Mouse (Mus musculus): ENCODE measurements around the gene Lrr1. TPM values are rescaled to one million over a fixed set of nuclear protein-coding genes. Genes with fewer than 3 reads are reported as not detected.

The Lrr1 gene
- polyA plus RNA-seq, 1 experiment: 5.1 TPM

GRCm38 (mm10) chr12:69190522-69190921 is 21.9 kb downstream of the Lrr1 start:
- Histone ChIP-seq H3K36me3 (ENCODE audit: control insufficient read depth, insufficient read depth) (peaks cover 6% of the 10 kb centered on the region), H3K79me2 (ENCODE audit: control insufficient read depth, insufficient read depth) (peaks cover 44% of the 10 kb centered on the region), H3K4me3 (no peak overlapping the region), H3ac (ENCODE audit: control insufficient read depth, insufficient read length) (no peak overlapping the region), H3K27me3 (ENCODE audit: control insufficient read depth, insufficient read depth, insufficient read length) (no peaks in the 10 kb centered on the region), H3K4me2 (ENCODE audit: low read depth) (no peak overlapping the region)
- no peak for TF ChIP-seq TCF3 (IDR thresholded peaks at IDR 0.05; ENCODE audit: insufficient read length, low read depth)
- no peak for TF ChIP-seq TCF12 (IDR thresholded peaks at IDR 0.05; ENCODE audit: insufficient read depth, poor library complexity, severe bottlenecking)
- TF ChIP-seq POLR2AphosphoS2 (IDR thresholded peaks at IDR 0.05; ENCODE audit: insufficient read length, low read depth): no peak
- TF ChIP-seq USF1 (IDR thresholded peaks at IDR 0.05; ENCODE audit: low read depth): no peak

DNA sequence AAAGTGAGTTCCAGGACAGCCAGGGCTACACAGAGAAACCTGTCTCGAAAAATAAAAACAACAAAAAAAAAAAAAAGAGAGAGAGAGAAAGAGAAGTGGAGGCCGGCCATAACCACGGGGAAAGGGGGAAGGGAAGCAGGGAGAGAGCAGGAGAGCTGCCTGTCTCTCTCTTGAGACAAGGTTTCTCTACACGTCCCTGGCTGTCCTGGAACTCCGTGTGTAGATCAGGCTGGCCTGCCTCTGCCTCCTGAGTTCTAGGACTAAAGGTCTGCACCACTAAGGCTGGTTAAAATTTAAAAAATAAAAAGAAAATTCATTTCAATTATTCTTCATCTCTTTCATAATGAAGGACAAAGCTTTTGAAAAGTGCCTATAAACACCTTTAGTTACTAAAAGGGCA is 22.8 kb downstream of the Lrr1 start:
- Histone ChIP-seq H3K4me3 (no peak overlapping the region), H3K36me3 (ENCODE audit: control insufficient read depth, insufficient read depth) (peaks cover 6% of the 10 kb centered on the region), H3K79me2 (ENCODE audit: control insufficient read depth, insufficient read depth) (peaks cover 44% of the 10 kb centered on the region), H3K4me2 (ENCODE audit: low read depth) (no peak overlapping the region), H3ac (ENCODE audit: control insufficient read depth, insufficient read length) (no peak overlapping the region), H3K27me3 (ENCODE audit: control insufficient read depth, insufficient read depth, insufficient read length) (no peaks in the 10 kb centered on the region)
- TF ChIP-seq POLR2A (IDR thresholded peaks at IDR 0.05; ENCODE audit: insufficient read length, low read depth) (no peak), TCF12 (IDR thresholded peaks at IDR 0.05; ENCODE audit: insufficient read depth, poor library complexity, severe bottlenecking) (no peak), POLR2AphosphoS2 (IDR thresholded peaks at IDR 0.05; ENCODE audit: insufficient read length, low read depth) (no peak), MYOG (IDR thresholded peaks at IDR 0.05; ENCODE audit: control insufficient read depth in 1 of 3, insufficient read depth in 1 of 3, insufficient read length in 2 of 3, low read depth in 2 of 3) (no peak), E2F4 (IDR thresholded peaks at IDR 0.05; ENCODE audit: insufficient read depth) (no peak), MAX (IDR thresholded peaks at IDR 0.05; ENCODE audit: low read depth) (no peak), TCF3 (IDR thresholded peaks at IDR 0.05; ENCODE audit: insufficient read length, low read depth) (no peak), SRF (IDR thresholded peaks at IDR 0.05; ENCODE audit: control insufficient read depth, insufficient read length, low read depth) (no peak), MYOD1 (IDR thresholded peaks at IDR 0.05; ENCODE audit: control insufficient read depth in 1 of 3, insufficient read length in 2 of 3, low read depth in 2 of 3) (no peak), REST (IDR thresholded peaks at IDR 0.05; ENCODE audit: insufficient read depth, insufficient read length) (no peak), USF1 (IDR thresholded peaks at IDR 0.05; ENCODE audit: low read depth) (no peak), CEBPB (IDR thresholded peaks at IDR 0.05; ENCODE audit: insufficient read depth, poor library complexity, severe bottlenecking) (no peak)

GRCm38 (mm10) chr12:69192637-69193036 is 24.0 kb downstream of the Lrr1 start:
- H3K4me3 ChIP-seq: no peak overlapping the region
- peaks cover 6% of the 10 kb centered on the region for H3K36me3 ChIP-seq (ENCODE audit: control insufficient read depth, insufficient read depth)
- H3ac ChIP-seq (ENCODE audit: control insufficient read depth, insufficient read length): no peak overlapping the region
- TF ChIP-seq REST (IDR thresholded peaks at IDR 0.05; ENCODE audit: insufficient read depth, insufficient read length): no peak
- TF ChIP-seq E2F4 (IDR thresholded peaks at IDR 0.05; ENCODE audit: insufficient read depth): no peak
- no peak for TF ChIP-seq MYOD1 (IDR thresholded peaks at IDR 0.05; ENCODE audit: control insufficient read depth in 1 of 3, insufficient read length in 2 of 3, low read depth in 2 of 3)
- TF ChIP-seq MAX (IDR thresholded peaks at IDR 0.05; ENCODE audit: low read depth): no peak
- H3K27me3 ChIP-seq (ENCODE audit: control insufficient read depth, insufficient read depth, insufficient read length): no peaks in the 10 kb centered on the region
- no peak overlapping the region for H3K4me2 ChIP-seq (ENCODE audit: low read depth)
- peaks cover 35% of the 10 kb centered on the region for H3K79me2 ChIP-seq (ENCODE audit: control insufficient read depth, insufficient read depth)

DNA sequence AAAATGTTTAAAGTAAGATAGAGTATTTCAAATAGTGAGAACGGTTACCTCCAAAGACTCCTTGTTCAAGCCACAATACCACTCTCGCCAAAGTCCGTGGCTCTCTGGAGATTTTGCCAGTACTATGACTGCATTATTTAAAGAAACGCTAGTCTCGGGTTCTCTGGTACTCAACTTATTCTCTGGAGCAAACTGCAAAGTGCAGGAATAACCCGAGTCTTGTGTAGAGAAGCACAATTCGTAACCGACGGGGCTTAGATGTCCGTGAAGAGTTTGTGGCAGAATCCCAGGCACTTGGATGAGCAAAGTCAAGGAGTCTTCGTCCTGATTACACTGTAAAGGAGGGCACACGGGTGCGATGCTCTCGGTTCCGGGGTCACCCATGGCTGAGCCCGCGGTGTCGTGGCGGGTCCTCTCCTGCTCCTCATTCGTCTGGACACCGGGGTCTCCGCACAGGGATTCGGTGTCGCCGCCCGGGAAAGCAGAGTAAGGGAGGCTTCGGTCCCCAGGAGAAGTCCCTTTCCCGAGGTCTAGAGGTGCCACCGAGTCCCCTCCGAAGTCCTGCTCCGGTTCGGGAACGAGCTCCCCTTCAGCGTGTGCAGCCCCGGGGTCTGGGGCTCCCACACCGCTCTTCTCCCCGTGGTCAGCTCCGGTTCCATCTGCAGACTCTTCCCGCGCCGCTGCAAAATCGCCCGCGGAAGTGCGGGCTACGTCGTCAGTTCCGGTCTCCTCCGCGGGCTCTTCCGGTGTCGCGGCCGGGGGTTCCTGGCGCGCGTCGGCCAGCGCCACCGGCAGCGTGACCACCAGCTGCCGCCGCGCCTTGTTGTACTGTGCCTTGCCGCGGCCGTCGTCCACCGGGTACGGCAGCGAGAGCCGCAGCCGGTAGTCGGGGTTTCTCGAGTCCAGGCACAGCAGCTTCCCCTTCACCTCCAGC is 28.1 kb downstream of the Lrr1 start, which contains the start of gene Gm49383:
TSS of gene Gm49383 (minus strand) at position 661 of the 934 bp plus-strand sequence.
- Histone ChIP-seq H3ac (ENCODE audit: control insufficient read depth, insufficient read length) (peak within 1 kb of the TSS; percentile 72), H3K36me3 (ENCODE audit: control insufficient read depth, insufficient read depth) (peaks cover 4% of the 10 kb centered on the region), H3K79me2 (ENCODE audit: control insufficient read depth, insufficient read depth) (peaks cover 43% of the 10 kb centered on the region), H3K4me3 (peak within 1 kb of the TSS; percentile 85), H3K4me2 (ENCODE audit: low read depth) (peak within 1 kb of the TSS; percentile 91), H3K27me3 (ENCODE audit: control insufficient read depth, insufficient read depth, insufficient read length) (no peaks in the 10 kb centered on the region)
- TF ChIP-seq TCF3 (IDR thresholded peaks at IDR 0.05; ENCODE audit: insufficient read length, low read depth) (no peak), E2F4 (IDR thresholded peaks at IDR 0.05; ENCODE audit: insufficient read depth) (peak; percentile 92), SRF (IDR thresholded peaks at IDR 0.05; ENCODE audit: control insufficient read depth, insufficient read length, low read depth) (no peak), POLR2AphosphoS2 (IDR thresholded peaks at IDR 0.05; ENCODE audit: insufficient read length, low read depth) (peak; percentile 95), USF1 (IDR thresholded peaks at IDR 0.05; ENCODE audit: low read depth) (no peak), MYOD1 (IDR thresholded peaks at IDR 0.05; ENCODE audit: control insufficient read depth in 1 of 3, insufficient read length in 2 of 3, low read depth in 2 of 3) (peak in 2 of 3 experiments; percentile 34 to 76), MYOG (IDR thresholded peaks at IDR 0.05; ENCODE audit: control insufficient read depth in 1 of 3, insufficient read depth in 1 of 3, insufficient read length in 2 of 3, low read depth in 2 of 3) (peak in 1 of 3 experiments; percentile 72), POLR2A (IDR thresholded peaks at IDR 0.05; ENCODE audit: insufficient read length, low read depth) (peak; percentile 99)

Data from myocyte (in vitro differentiated cells).